Mouse (Mus musculus): ENCODE measurements around the gene Fam20c.

Fam20c gene

GRCm38 (mm10) chr5:138809767-138810166 is 55.5 kb downstream of the Fam20c start:
- peak; percentile 10 for DNase-seq (ENCODE audit: low spot score)

- no peak for DNase-seq (ENCODE audit: low spot score)
Observed at GRCm38 (mm10) chr5:138819780-138820179, 65.5 kb downstream of the Fam20c start, which contains the start of gene Gm5294. Gene Gm5294, plus strand, starts transcription at chr5:138820080.

- no peak for DNase-seq (ENCODE audit: low spot score)
Observed at GRCm38 (mm10) chr5:138820717-138821332, 66.5 kb downstream of the Fam20c start.

GRCm38 (mm10) chr5:138825090-138825489 is 70.8 kb downstream of the Fam20c start:
- DNase-seq (ENCODE audit: low spot score) = no peak

GRCm38 (mm10) chr5:138833406-138833805 is 79.1 kb downstream of the Fam20c start:
- DNase-seq (ENCODE audit: low spot score) = peak; percentile 37

- DNase-seq (ENCODE audit: low spot score) = no peak
Observed at GRCm38 (mm10) chr5:138834910-138835309, 80.6 kb downstream of the Fam20c start.

GRCm38 (mm10) chr5:138840981-138841380 is 86.7 kb downstream of the Fam20c start:
- DNase-seq (ENCODE audit: low spot score) = no peak

- DNase-seq (ENCODE audit: low spot score) = no peak
Observed at GRCm38 (mm10) chr5:138843168-138843824, 89.0 kb downstream of the Fam20c start.

GRCm38 (mm10) chr5:138846506-138846905 is 92.2 kb downstream of the Fam20c start:
- DNase-seq (ENCODE audit: low spot score) = peak; percentile 42

- DNase-seq (ENCODE audit: low spot score) = peak; percentile 86
Observed at GRCm38 (mm10) chr5:138848102-138848501, 93.8 kb downstream of the Fam20c start.

GRCm38 (mm10) chr5:138849682-138850461 is 95.6 kb downstream of the Fam20c start:
- DNase-seq (ENCODE audit: low spot score) = no peak

GRCm38 (mm10) chr5:138850462-138850844 is 96.1 kb downstream of the Fam20c start:
- no peak for DNase-seq (ENCODE audit: low spot score)

- DNase-seq (ENCODE audit: low spot score) = no peak
Observed at GRCm38 (mm10) chr5:138851296-138851780, 97.0 kb downstream of the Fam20c start.

GRCm38 (mm10) chr5:138852151-138852550 is 97.8 kb downstream of the Fam20c start:
- no peak for DNase-seq (ENCODE audit: low spot score)

- DNase-seq (ENCODE audit: low spot score) = no peak
Observed at GRCm38 (mm10) chr5:138853349-138853748, 99.0 kb downstream of the Fam20c start.

GRCm38 (mm10) chr5:138857010-138857617 is 102.8 kb downstream of the Fam20c start:
- DNase-seq (ENCODE audit: low spot score) = peak; percentile 59

- no peak for DNase-seq (ENCODE audit: low spot score)
Observed at GRCm38 (mm10) chr5:138857811-138858251, 103.5 kb downstream of the Fam20c start.

Data from MN1 (cell line).